8 mouse cellular contexts compared by ENCODE assay signal in genomic region chr1:33757033-33757413, GRCm38 (mm10). TPM values are rescaled to one million over a fixed set of nuclear protein-coding genes. Genes with fewer than 3 reads are reported as not detected.
A peak's percentile ranks its signal among the peaks of the same experiment; 100 is the strongest.
DNase-seq lines count a peak whose midpoint lies in the region; ATAC-seq and TF ChIP-seq lines count a peak whose summit lies in the region.

No protein-coding gene starts in this region.

- H3K27ac ChIP-seq in cerebellum, adult 2 months (ENCODE audit: insufficient read depth, low read length): no peak overlapping the region
- no peak overlapping the region; the same call in 1 of the 2 replicates for H3K27ac ChIP-seq in hindbrain, embryonic 13.5 days
- peak overlapping the region; percentile 84 for H3K27ac ChIP-seq in liver, embryonic 15.5 days (replicated peaks)

- peak overlapping the region; percentile 85 for H3K9ac ChIP-seq in hindbrain, embryonic 13.5 days
- H3K9ac ChIP-seq in liver, embryonic 15.5 days: peak overlapping the region; percentile 91

- 3% methylated on average over 14 of the region's 14 CpGs for WGBS in cerebellum, adult 2 months
- WGBS in hindbrain, embryonic 13.5 days: 8% methylated on average over 14 of the region's 14 CpGs
- under 1% methylated on average over 14 of the region's 14 CpGs for WGBS in liver, embryonic 15.5 days (ENCODE audit: insufficient replicate concordance)

- H3K27me3 ChIP-seq in cerebellum, adult 2 months (ENCODE audit: control insufficient read depth, insufficient read depth, low read length): no peaks in the 10 kb centered on the region
- H3K27me3 ChIP-seq in hindbrain, embryonic 13.5 days: no peaks in the 10 kb centered on the region
- H3K27me3 ChIP-seq in liver, embryonic 15.5 days: no peaks in the 10 kb centered on the region

- H3K4me3 ChIP-seq in cerebellum, adult 2 months (replicated peaks; ENCODE audit: insufficient read depth, low read depth, low read length): peak overlapping the region; percentile 57
- peak overlapping the region; percentile 69 for H3K4me3 ChIP-seq in hindbrain, embryonic 13.5 days
- peak overlapping the region; percentile 93 for H3K4me3 ChIP-seq in liver, embryonic 15.5 days (replicated peaks)

- DNase-seq in cerebellum, adult 2 months: peak; percentile 39 to 41
- no peak for DNase-seq in cerebellum, postnatal 4 days (ENCODE audit: low spot score in 2 of 2)
- peak; percentile 9 to 10 for DNase-seq in B cell, adult 2 months
- DNase-seq in embryo, embryonic 10.5 days (ENCODE audit: low spot score): peak; percentile 57
- peak; percentile 8 to 16 for DNase-seq in thymus, postnatal 36 days
- DNase-seq in natural killer cell, adult 2 months (ENCODE audit: low spot score in 2 of 2): no peak

- H3K4me2 ChIP-seq in hindbrain, embryonic 13.5 days: peak overlapping the region; percentile 98
- H3K4me2 ChIP-seq in liver, embryonic 15.5 days: peak overlapping the region; percentile 99

- TF ChIP-seq CTCF in cerebellum, adult 2 months (IDR thresholded peaks at IDR 0.05; ENCODE audit: borderline replicate concordance, insufficient read depth, low read depth, low read length): no peak

- TF ChIP-seq POLR2A in cerebellum, adult 2 months (IDR thresholded peaks at IDR 0.05; ENCODE audit: borderline replicate concordance, insufficient read depth, low read length): no peak

- H3K9me3 ChIP-seq in hindbrain, embryonic 13.5 days: no peaks in the 10 kb centered on the region
- no peaks in the 10 kb centered on the region for H3K9me3 ChIP-seq in liver, embryonic 15.5 days (replicated peaks)

- peak; percentile 49 for ATAC-seq in hindbrain, embryonic 13.5 days (ENCODE audit: low FRiP score)
- no peak for ATAC-seq in liver, embryonic 15.5 days (ENCODE audit: insufficient read depth)

- no peaks in the 10 kb centered on the region; the same call in 1 of the 2 replicates for H3K4me1 ChIP-seq in cerebellum, adult 2 months (ENCODE audit: control insufficient read depth, insufficient read depth, low read length)
- H3K4me1 ChIP-seq in hindbrain, embryonic 13.5 days (replicated peaks): peaks cover 23% of the 10 kb centered on the region
- peaks cover 62% of the 10 kb centered on the region for H3K4me1 ChIP-seq in liver, embryonic 15.5 days (replicated peaks)

- H3K36me3 ChIP-seq in hindbrain, embryonic 13.5 days: peaks cover 10% of the 10 kb centered on the region
- H3K36me3 ChIP-seq in liver, embryonic 15.5 days (replicated peaks): peaks cover 18% of the 10 kb centered on the region; the same call in 1 of the 2 replicates

RNA-seq across cellular contexts. Expression of gene Bag2, which starts 0.6 kb away (rescaled TPM):
- 18.6 and 18.7 TPM in 2 replicates for polyA plus RNA-seq in cerebellum, adult 2 months (2012; rRNA removed)
- 17.8 and 17.9 TPM in 2 replicates for polyA plus RNA-seq in hindbrain, embryonic 13.5 days (2015; fragmentation: Nextera tagmentation; extraction: Ambion mirVana)
- polyA plus RNA-seq in liver, embryonic 15.5 days (2015; fragmentation: Nextera tagmentation; extraction: Ambion mirVana): 47.7 and 48.7 TPM in 2 replicates

RNA-seq across cellular contexts. Expression of gene Rab23, which starts 37.3 kb away (rescaled TPM):
- polyA plus RNA-seq in cerebellum, adult 2 months (2012; rRNA removed): 22.0 and 25.1 TPM in 2 replicates
- 25.9 and 28.3 TPM in 2 replicates for polyA plus RNA-seq in hindbrain, embryonic 13.5 days (2015; fragmentation: Nextera tagmentation; extraction: Ambion mirVana)
- polyA plus RNA-seq in liver, embryonic 15.5 days (2015; fragmentation: Nextera tagmentation; extraction: Ambion mirVana): 3.7 and 4.7 TPM in 2 replicates

RNA-seq across cellular contexts. Expression of gene Zfp451, which starts 57.4 kb away (rescaled TPM):
- polyA plus RNA-seq in cerebellum, adult 2 months (2012; rRNA removed): 21.2 and 21.9 TPM in 2 replicates
- polyA plus RNA-seq in hindbrain, embryonic 13.5 days (2015; fragmentation: Nextera tagmentation; extraction: Ambion mirVana): 44.3 and 46.7 TPM in 2 replicates
- 5.6 and 6.7 TPM in 2 replicates for polyA plus RNA-seq in liver, embryonic 15.5 days (2015; fragmentation: Nextera tagmentation; extraction: Ambion mirVana)

Comparison
In these comparisons a context has a peak if more than half of its experiments do, and no peak if none do; other contexts are left out.
1. DNase-seq: peak in cerebellum, adult 2 months (2 of 2), B cell, adult 2 months (2 of 2), embryo, embryonic 10.5 days (single experiment) and thymus, postnatal 36 days (2 of 2); none in cerebellum, postnatal 4 days (0 of 2) and natural killer cell, adult 2 months (0 of 2).
2. Peak in every context shown above with its lines, with median percentiles within 50 percentile points of each other: H3K4me3 ChIP-seq.